Mouse (Mus musculus): ENCODE results near the gene Olfr214. TPM values are rescaled to one million over a fixed set of nuclear protein-coding genes. Genes with fewer than 3 reads are reported as not detected.
"Not testable (repeated sequence)": the region's sequence is repeated elsewhere in the genome, so short reads cannot be mapped to it uniquely, and the experiment has no call there.

Olfr214 gene
- total and polyA plus RNA-seq, 3 experiments = not detected

DNA sequence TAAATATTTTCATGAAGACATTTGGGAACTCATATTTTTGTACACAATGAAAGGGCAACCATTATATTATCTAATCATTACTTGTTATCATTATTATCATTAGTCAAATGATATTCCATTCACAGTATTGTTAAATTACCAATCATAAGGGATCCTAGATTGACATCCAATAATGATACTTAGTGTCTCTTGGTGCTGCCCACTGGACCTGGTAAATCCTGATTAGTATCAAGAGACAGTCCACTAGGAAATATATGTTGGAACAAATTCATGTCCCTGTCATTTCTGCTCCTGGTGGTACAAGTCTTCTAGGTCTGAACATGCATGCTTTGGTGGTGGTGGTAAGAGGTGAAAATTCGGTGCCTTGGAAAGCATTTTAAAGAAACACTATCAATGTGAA lies 15.9 kb upstream of the Olfr214 start, which contains the start of gene Olfr213:
Gene Olfr213, plus strand, starts transcription at position 301 of the 400 bp plus-strand sequence.
- no peak for DNase-seq (ENCODE audit: low read depth, low spot score)

GRCm38 (mm10) chr6:116542500-116542899 lies 11.5 kb upstream of the Olfr214 start:
- no peaks in the 10 kb centered on the region for H3K79me2 ChIP-seq (ENCODE audit: control insufficient read depth, insufficient read depth, low read length, poor library complexity)
- H3K9me3 ChIP-seq (replicated peaks; ENCODE audit: insufficient read depth, low read length) = no peaks in the 10 kb centered on the region
- DNase-seq (ENCODE audit: low read depth, low spot score) = peak; percentile 9
- TF ChIP-seq EP300 (IDR thresholded peaks at IDR 0.05; ENCODE audit: low read depth in 1 of 2, low read length in 2 of 2) (peak in 1 of 2 experiments; percentile 11; a peak in 1 of 4 replicates), ELF1 (IDR thresholded peaks at IDR 0.05; ENCODE audit: low read depth, low read length) (no peak), RCOR1 (IDR thresholded peaks at IDR 0.05; ENCODE audit: low read depth, low read length) (0 out of 2 replicates have a peak, but pooled peaks have one; percentile 10), ZNF384 (IDR thresholded peaks at IDR 0.05; ENCODE audit: low read depth, low read length) (peak; percentile 34; the same call in 1 of the 2 replicates)
- H3K4me1 ChIP-seq (ENCODE audit: control insufficient read depth in 1 of 2, insufficient read depth in 2 of 2, low read length in 2 of 2) = no peaks in the 10 kb centered on the region
- no peaks in the 10 kb centered on the region for H3K36me3 ChIP-seq (ENCODE audit: control insufficient read depth in 1 of 2, insufficient read depth in 2 of 2, low read length in 2 of 2)
- no peaks in the 10 kb centered on the region for H3K27me3 ChIP-seq (ENCODE audit: control insufficient read depth in 1 of 2, insufficient read depth in 2 of 2, low read length in 2 of 2)
- no peak overlapping the region for H3K4me3 ChIP-seq (ENCODE audit: control insufficient read depth in 1 of 2, insufficient read depth in 1 of 2, low read depth in 2 of 2, low read length in 2 of 2)
- no peak overlapping the region for H3K9ac ChIP-seq (ENCODE audit: control insufficient read depth, low read depth, low read length, poor library complexity, severe bottlenecking)
- no peak overlapping the region for H3K27ac ChIP-seq (ENCODE audit: control insufficient read depth, low read depth, low read length)

More for the DNA sequence above, 15.9 kb upstream of the Olfr214 start, which contains the start of gene Olfr213:
- H3K9ac ChIP-seq (ENCODE audit: control insufficient read depth, low read depth, low read length, poor library complexity, severe bottlenecking) = no peak within 1 kb of the TSS
- H3K4me1 ChIP-seq (ENCODE audit: control insufficient read depth in 1 of 2, insufficient read depth in 2 of 2, low read length in 2 of 2) = no peaks in the 10 kb centered on the region
- H3K79me2 ChIP-seq (ENCODE audit: control insufficient read depth, insufficient read depth, low read length, poor library complexity) = no peaks in the 10 kb centered on the region
- TF ChIP-seq POLR2AphosphoS2 (IDR thresholded peaks at IDR 0.05; ENCODE audit: low read length) = no peak
- TF ChIP-seq NRF1 (IDR thresholded peaks at IDR 0.05; ENCODE audit: insufficient read depth, low read depth, low read length, poor library complexity, severe bottlenecking) = no peak
- TF ChIP-seq HCFC1 (IDR thresholded peaks at IDR 0.05; ENCODE audit: low read depth, low read length) = no peak
- no peak for TF ChIP-seq MAX (IDR thresholded peaks at IDR 0.05; ENCODE audit: low read length)
- no peak for TF ChIP-seq MEF2A (IDR thresholded peaks at IDR 0.05; ENCODE audit: extremely low read depth, insufficient replicate concordance, low read depth, low read length, poor library complexity, severe bottlenecking)
- no peak for TF ChIP-seq ZKSCAN1 (IDR thresholded peaks at IDR 0.05; ENCODE audit: low read depth, low read length)
- H3K36me3 ChIP-seq (ENCODE audit: control insufficient read depth in 1 of 2, insufficient read depth in 2 of 2, low read length in 2 of 2) = no peaks in the 10 kb centered on the region
- no peak within 1 kb of the TSS for H3K27ac ChIP-seq (ENCODE audit: control insufficient read depth, low read depth, low read length)
- H3K27me3 ChIP-seq (ENCODE audit: control insufficient read depth in 1 of 2, insufficient read depth in 2 of 2, low read length in 2 of 2) = no peaks in the 10 kb centered on the region
- H3K4me3 ChIP-seq (ENCODE audit: control insufficient read depth in 1 of 2, insufficient read depth in 1 of 2, low read depth in 2 of 2, low read length in 2 of 2) = no peak within 1 kb of the TSS
- no peaks in the 10 kb centered on the region for H3K9me3 ChIP-seq (replicated peaks; ENCODE audit: insufficient read depth, low read length)

- H3K79me2 ChIP-seq (ENCODE audit: control insufficient read depth, insufficient read depth, low read length, poor library complexity); DNase-seq (ENCODE audit: low read depth, low spot score); H3K9ac ChIP-seq (ENCODE audit: control insufficient read depth, low read depth, low read length, poor library complexity, severe bottlenecking); H3K9me3 ChIP-seq (replicated peaks; ENCODE audit: insufficient read depth, low read length); H3K27ac ChIP-seq (ENCODE audit: control insufficient read depth, low read depth, low read length); H3K4me3 ChIP-seq (ENCODE audit: control insufficient read depth in 1 of 2, insufficient read depth in 1 of 2, low read depth in 2 of 2, low read length in 2 of 2); H3K36me3 ChIP-seq (ENCODE audit: control insufficient read depth in 1 of 2, insufficient read depth in 2 of 2, low read length in 2 of 2); H3K27me3 ChIP-seq (ENCODE audit: control insufficient read depth in 1 of 2, insufficient read depth in 2 of 2, low read length in 2 of 2); H3K4me1 ChIP-seq (ENCODE audit: control insufficient read depth in 1 of 2, insufficient read depth in 2 of 2, low read length in 2 of 2): not testable (repeated sequence)
These were observed 3.2 kb upstream of the Olfr214 start, which contains the start of gene Gm5580 for GRCm38 (mm10) chr6:116550841-116551240. Gm5580 (plus strand) TSS chr6:116551141.

Measured in MEL (cell line).